Mouse (Mus musculus): ENCODE results near the gene Parp11.

Parp11 gene

DNA sequence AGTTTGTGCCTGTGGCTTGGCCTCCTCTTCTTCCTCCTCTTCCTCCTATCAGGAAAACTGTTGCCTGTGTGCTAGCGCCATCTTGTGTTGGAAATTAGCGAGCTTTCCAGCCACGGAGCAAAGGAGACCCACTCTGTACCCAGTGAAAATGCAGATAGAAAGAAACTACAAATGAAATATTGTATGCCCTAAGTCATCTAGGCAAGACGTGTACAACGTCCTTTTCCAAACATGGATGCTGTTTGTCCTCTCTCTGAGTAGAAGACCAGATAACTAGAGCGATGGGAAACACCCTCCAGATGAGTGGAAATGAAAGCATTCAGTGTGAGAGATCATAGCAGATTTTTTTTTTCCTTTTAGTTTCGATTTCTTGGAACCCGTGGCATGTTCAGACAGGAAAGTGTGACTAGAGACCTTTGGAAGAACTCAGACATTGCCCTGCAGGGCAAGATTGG, at the start of gene Parp11:
Gene Parp11 (plus strand): TSS at position 405 of the 455 bp plus-strand sequence.
- peak; percentile 58 for DNase-seq (ENCODE audit: low spot score)

DNA sequence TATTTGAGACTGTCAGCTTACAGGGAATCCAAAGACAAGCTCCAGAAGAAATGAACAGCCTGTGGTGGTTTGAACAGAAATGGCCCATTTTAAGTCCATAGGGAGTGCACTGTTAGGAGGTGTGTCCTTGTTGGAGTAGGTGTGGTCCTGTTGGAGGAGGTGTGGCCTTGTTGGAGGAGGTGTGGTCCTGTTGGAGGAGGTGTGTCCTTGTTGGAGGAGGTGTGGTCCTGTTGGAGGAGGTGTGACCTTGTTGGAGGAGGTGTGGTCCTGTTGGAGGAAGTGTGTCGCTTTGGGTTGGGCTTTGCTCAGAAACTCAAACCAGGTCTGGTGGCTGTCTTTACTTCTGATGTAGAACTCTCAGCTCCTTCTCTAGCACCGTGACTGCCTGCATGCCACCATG, 48.6 kb upstream of the Parp11 start:
- DNase-seq (ENCODE audit: low spot score), result no peak

DNA sequence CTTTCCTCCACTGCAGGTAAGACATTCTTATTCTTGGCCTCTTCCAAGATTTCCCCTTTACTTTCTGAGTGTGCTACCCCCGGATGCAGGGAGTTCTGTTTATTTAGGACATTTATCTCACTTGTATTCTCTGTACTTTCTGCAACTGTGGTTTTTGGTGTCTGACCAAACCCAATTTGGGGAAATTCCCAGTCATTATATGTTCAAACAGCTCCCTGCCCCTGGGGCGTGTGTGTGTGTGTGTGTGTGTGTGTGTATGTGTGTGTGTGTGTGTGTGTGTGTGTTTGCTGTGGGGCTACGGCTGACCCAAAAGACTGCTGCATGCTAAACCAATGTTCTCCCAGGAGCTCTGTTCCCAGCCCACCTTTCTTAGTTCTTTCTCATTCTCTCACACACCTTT, 45.2 kb upstream of the Parp11 start:
- no peak for DNase-seq (ENCODE audit: low spot score)

DNA sequence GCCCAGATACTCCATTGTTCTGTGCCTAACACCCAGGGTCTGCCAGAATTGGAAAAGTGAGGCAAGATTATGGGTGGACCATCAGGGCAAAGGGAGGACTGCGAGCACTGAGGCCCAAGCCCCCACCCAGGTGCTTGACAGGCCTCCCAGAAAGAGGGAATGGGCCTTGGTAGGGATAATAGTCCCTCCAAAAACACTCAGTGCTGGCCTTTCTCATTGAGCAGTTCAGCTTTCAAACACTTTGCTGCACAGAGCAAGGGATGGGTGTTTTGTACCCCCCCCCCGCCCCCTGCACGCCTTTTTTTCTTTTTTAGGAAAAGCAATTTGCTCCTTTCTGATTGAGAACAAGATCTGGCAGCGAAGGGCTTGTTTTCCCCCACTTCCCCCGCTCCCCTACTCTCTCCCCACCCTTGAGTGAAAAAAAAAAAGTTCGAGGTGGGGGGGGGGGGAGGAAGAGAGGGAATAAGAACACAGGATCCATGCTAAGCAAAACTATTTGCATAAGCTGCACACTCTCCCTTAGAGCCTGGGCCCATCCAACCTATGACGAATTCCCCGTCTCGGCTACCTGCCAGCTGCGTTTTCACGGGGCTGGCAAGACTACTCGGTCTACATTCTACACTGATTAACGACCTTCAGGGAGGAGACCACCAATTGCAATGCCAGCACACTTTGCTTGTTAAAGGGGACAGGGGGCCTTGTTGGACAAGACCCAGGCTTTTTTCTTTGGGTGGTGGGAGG, 42.4 kb upstream of the Parp11 start:
- peak; percentile 21 for DNase-seq (ENCODE audit: low spot score)

DNA sequence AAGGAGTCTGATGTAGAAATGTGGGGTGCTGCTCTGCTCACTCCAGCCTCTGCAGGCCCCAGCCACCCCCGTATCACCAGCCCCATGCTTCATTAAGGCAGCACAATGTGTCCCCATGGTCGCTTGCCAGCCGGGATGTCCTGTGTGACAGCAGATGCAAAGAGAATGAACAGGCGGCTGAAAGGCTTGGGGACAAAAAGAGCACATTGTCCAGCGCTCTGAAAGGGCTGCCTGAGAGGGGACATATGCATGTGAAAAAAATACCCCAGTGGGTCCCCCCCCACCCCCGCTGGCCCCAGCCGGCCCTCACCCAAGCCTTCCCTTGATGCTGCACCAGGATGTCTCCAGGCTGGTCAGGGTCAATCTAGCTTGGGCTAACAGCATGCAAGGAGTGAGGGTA, 41.0 kb upstream of the Parp11 start:
- no peak for DNase-seq (ENCODE audit: low spot score)

DNA sequence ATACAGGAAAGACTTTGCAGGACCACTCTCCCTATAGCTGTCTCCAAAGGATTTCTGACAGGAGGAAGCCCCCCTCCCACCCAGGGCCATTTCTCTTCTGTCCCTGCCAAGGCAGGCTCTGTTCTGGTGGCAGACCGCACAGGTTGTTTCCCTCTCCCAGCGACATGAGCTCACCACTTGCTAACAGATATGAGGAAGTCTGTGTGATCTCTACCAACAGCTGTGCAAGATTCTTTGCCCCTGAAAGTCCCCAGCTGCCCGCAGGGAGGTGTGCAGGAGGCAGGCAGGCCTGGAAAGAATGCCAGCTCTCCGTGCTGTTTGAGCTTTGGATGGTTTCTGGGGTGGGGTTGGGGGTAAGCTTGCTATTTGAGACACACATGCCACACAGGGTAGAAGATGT, 38.9 kb upstream of the Parp11 start:
- DNase-seq (ENCODE audit: low spot score), result no peak

DNA sequence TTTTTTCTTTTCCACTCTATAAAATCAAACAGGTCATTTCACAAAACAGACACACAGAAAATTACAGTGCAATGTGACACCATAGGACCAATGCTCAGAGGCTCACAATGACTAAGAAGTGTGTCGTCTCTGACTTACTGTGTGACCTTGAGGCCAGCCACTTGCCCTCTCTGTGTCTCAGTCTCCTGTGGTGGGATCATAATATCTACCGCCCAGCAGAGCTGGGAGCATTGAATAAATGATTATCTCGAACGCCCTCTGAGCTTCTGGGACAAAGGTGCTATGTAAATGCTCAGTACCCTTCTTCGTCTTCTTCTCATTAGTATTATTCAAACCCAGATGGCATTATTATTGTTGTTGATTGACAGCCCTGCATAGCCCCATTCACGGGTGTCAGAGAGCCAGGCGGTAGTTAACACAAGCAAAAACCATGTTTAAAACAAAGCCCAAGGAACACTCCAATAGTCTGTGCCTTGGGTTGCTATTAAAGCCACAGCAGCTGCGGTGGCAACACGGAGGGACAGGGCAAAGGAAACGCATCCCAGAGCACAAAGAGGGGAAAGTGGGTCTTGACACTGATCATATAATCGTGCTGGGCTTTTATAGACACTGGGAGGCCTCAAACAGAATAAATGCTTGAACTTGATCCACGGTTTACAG, 29.0 kb upstream of the Parp11 start:
- DNase-seq (ENCODE audit: low spot score), result no peak

DNA sequence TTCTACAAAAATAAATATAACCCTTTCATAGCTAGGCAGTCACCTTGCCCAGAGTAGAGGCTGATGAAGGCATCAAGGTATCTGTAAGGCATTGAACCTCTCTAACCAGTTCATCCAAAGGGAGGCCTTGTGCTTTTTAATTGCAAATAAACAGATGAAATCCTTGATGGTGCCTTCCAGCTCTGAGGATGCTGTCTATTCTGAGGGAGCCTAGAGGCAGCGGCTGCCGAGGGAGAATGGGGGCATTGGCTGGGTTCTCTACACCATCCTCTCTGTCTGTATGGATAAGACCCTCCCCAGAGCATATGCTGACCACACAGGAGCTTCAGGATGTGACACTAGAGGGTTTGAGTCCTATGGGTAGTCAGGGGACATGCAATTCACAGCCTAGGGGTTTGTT, 28.3 kb upstream of the Parp11 start:
- no peak for DNase-seq (ENCODE audit: low spot score)

DNA sequence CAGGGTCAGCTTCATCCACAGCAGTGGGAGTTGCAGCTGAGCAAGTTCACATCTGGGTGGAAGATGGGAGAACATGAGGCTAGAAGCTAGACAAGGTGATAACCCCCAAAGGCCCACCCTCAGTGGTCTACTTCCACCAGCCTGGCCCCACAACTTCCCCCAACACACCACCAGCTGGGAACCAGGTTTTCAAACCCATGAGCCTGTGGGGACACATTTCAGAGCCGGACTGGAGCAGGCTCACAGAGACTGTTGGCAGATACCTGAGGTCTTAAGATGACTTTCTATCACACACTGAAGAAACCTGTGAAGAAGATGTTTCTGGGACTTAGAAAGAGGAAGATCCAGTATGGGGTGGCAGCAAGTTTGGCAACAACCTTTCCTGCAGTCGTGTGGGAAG, 26.5 kb upstream of the Parp11 start:
- DNase-seq (ENCODE audit: low spot score), result no peak

DNA sequence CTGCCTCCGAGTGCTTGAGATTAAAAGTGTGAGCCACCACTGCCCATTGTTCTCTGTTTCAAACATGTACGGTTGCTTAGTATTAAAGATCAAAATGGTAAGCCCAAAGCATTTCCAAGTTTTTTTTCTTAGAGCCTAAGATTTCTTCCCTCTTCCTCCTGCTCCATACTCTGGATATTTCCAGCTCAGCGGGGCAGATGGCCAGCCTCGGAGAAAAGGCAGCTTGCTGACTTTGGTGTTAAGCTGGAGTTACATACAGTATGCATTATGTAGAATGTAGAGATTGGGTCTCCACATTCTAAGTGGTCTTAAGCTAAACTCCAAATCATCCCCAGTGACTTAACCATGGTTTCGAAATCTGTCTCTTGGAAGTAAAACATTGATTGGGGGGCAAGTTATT, 21.5 kb upstream of the Parp11 start:
- DNase-seq (ENCODE audit: low spot score), result no peak

DNA sequence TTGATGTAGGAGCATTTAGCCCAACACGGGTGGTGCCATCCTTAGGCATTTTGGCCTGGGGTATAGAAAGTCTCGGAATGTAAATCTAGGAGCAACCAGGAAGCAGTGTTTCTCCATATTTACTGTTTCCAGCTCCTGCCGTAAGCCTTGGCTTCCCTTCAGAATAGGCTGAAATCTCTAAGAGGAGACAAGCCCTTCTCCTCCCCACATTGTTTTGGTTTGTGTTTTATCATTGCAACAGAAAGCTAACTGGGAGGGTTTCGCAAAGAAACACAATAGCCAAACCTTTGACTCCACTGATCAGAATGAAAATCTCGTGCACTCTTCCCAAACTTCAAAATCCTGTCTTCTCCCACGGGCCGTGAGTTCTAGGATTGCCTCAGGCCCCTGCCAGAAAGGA, 15.9 kb upstream of the Parp11 start:
- no peak for DNase-seq (ENCODE audit: low spot score)

DNA sequence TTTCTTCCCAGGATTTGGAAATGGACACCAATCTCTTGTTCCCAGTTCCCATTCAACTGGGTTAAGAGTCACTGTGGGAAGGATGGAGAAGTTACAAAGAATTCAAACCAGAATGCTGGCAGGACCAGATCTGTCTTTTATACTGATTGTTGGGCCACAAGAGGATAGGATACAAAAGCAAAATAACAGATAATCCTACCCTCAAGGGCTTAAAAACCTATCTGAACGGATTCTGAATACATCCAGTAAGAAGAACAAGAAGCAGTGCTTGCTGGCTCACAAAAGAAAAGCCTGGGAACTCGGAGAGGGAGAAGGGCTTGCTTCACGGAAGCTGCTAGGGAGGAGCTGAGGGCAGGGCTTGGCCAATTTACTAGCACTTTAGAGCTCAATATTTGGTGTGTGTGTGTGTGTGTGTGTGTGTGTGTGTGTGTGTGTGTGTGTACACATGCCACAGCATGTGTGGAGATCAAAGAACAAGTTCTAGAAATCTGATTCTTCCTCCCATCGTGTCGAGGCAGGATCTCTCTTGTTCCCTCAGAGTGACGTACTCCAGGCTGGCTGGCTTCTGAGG, 15.4 kb upstream of the Parp11 start:
- no peak for DNase-seq (ENCODE audit: low spot score)

DNA sequence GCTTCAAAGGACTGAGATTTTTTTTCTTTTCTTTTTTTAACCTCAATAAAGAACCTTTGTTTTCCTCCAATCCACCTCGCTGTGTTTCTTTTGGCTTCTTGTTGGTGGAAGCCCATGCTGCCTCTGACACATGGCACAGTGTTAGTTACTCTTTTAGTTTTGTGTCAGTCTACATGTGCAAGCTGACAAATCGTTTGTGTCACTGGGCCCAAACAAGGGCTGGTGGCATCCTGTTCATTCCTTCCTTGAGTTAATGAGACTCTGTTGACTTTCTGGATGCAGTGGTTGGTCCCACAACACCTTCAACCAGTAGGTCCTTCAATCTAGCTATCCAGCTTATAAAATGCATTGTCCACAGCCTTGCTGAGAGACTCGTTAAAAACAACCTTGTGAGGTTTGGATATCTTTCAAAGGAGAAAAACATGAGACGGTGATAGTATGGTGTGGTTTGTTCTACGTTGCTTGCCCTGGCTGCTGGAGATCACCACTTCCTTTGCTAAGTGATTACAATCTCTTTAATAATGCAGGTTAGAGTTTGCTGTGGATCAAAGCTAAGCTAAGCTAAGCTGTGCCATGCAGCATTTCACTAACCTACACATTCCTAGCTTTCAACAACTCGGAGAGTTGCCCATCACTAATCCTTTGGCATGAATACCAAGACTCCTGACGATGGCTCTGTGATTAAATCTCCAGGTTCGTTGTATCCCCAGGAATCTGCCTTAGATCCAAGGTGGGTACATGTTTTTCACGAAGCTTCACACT, 12.6 kb upstream of the Parp11 start:
- DNase-seq (ENCODE audit: low spot score), result no peak

DNA sequence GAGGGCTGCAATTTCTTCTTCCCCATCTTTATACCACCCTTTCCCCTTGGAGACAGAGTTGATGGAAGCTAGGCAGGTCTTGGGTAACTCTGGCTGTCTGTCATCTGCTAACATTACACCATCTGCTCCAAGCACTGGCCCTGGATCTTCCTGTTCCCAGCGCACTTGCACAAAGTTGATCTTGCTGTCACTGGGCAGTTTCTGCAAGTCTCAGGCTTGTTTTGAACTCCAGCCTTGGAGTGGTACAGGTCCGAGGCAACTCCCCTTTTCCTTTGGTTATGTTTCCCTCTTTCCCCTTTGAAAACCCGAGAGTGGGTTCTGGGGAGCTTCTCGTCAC, 12.0 kb upstream of the Parp11 start:
- no peak for DNase-seq (ENCODE audit: low spot score)

DNA sequence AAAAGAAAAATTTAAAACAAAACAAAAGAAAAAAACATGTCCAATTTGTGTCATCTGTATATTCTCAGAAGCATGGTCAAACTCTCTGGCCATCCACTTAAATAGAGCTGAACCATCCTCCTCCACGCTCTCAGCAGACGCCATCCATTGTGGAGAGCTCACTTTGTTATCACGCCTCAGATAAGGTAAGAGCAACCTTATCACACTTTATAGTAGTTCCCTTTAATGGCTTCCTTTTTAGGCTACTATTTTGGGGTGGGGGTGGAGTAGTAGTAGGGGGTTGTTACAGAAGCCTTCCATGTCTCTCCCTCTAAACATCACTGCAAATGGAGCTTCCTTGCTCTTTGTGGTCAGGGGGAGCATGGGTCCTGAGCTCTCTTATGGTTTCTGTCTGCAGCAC, 7.6 kb upstream of the Parp11 start:
- DNase-seq (ENCODE audit: low spot score), result no peak

DNA sequence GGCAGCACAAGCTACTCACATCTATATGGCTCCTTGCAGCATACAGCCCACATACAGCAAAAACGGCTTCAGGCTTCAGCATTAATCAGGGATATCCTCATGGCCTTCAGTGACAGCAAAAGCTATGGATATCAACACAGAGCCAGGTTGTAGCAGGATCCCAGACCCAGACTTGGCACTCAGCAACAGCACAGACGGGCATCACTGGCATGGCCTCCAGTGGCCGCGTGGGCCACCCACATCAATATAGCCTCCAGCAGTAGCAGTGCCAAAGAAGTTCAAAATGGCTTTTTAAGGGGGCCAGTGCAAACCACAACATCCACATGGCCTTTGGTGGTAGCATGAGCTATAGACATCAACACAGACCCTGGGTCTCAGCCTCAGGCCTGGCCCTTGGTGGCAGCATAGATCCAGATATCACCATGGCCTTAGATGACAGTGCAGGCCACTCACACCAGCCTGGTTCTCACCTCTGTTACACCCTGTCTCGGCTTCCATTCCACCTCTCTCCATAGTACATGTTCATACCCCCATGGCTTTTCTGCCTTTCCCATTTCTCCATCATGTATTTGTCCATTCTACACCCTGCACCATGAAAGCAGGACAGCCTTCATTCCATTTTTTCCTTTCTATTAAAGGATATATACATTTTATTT, 7.0 kb upstream of the Parp11 start:
- DNase-seq (ENCODE audit: low spot score), result no peak

DNA sequence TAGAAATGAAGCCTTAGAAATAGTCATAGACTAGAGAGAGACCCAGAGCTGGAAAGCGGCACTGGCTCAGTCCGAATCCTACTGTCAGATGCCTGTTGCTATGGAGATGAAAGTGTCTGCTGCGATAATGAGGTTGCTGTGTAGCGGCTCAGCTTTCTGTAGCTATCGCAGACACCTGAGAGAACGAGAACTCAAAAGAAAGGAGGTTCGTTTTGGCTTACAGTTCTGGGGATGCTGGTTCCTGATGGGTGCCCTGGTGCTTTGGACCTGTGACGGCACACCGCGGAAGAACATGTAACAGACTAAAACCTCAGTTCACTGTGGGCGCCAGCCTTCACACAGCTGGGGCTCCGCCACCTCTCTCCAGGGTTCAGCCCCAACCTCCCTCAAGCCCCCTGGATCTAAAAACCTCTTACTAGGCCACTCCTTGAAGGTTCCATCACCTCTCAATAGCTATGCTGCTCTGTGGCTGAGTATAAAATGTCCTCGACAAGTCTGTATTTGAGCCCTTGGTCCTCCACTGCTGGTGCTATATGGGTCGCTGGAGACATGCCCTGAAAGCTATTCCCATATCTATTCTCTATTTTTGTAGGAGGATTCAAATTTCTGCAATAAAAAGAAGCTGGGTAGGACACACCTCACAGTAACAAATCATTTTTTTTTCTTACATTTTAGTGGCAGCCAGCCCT, 6.1 kb upstream of the Parp11 start:
- DNase-seq (ENCODE audit: low spot score), result no peak

DNA sequence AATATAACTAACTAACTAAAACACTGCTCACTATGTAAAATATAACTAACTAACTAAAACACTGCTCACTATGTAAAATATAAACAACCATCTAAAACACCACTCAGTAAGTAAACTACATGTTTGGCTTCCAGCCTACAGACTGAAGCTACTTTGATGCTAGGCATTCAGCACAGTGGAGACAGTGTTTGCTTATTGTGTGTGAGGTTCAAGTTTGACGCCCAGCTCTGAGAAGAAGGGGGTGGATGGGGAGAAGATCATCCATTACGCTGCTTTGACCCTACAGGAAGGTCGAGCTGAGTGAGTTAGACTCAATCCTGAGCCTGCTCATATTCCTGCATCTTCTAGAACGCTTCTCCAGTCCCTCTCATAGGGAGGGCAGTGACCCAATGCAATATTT, 4.1 kb upstream of the Parp11 start:
- no peak for DNase-seq (ENCODE audit: low spot score)

DNA sequence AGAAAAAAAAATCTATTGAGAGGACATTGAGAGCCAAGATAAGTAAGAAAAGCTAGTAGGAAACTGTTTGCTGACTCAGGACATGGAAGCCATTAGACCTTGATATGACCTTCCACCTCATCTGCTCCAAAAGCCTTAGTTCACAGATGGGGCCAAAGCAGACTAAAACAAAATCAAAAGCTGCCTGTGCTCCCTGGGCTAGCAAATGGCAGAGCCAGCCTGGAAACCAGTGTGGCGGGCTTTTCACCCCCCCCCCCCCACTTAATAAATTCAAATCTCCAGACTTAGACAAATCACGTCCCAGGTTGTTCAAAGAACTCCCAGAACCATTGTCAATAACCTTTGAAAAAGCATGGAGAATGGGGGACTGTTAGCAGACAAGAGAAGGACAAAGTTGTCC, 2.7 kb upstream of the Parp11 start:
- DNase-seq (ENCODE audit: low spot score), result no peak

DNA sequence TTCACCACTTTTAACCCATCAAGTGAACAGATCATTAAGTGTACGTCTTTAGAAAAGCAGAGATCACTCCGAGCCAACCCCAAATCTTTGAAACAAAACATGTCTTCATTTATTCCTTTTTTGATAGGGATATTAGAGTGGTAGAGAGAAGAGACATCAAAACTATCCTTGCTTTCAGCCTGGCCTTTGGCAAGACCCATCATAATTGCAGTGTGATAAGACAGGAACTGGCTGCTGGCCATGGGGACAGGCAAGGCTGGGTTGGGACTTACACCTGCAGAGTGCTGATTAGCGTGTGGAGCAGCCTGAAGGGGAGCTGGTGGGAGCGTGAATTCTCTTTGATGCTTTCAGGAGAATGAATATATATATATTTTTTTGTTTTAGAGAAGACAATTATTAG, 2.2 kb upstream of the Parp11 start:
- no peak for DNase-seq (ENCODE audit: low spot score)

DNA sequence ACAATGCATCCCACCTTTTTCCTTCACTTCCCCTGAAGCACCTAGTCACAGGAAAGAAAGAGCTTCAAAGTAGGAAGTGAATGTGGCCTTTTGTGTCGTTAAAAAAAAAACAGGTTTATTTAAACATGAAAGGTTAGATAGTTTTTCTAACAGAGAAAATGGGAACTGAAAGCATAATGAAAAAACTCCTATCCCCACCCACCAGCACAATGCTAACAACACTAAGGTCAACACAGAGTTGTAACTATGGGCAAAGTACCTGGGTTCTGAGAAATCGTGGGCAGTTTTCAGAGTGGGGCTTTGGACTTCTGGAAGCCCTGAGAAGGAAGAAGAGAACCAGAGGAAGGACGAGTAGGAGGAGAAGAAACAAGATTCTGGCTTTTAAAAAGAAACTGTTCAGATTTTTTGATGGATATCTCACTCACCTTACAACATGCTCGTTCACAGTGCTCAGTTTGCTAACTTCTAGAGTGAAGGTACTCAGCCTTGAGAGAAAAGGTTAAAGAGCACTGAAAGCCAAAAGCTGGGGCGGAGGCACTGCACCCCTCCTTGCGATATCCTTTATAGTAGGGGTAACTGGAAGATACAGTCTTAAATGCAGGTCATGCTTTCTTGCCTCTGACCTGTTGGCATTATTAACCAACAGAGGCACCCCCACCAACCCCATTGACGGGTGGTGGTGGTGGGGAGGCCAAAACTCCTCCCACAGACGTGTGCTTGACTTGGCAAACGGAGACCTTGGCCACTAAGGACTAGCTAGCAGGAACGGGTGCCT, 1.2 kb downstream of the Parp11 start:
- no peak for DNase-seq (ENCODE audit: low spot score)
